Mouse (Mus musculus): ENCODE measurements around the gene Filip1l. TPM values are rescaled to one million over a fixed set of nuclear protein-coding genes. Genes with fewer than 3 reads are reported as not detected.
A peak's percentile ranks its signal among the peaks of the same experiment; 100 is the strongest.

The Filip1l gene
- polyA plus RNA-seq, 1 experiment: 13.8 TPM

DNA sequence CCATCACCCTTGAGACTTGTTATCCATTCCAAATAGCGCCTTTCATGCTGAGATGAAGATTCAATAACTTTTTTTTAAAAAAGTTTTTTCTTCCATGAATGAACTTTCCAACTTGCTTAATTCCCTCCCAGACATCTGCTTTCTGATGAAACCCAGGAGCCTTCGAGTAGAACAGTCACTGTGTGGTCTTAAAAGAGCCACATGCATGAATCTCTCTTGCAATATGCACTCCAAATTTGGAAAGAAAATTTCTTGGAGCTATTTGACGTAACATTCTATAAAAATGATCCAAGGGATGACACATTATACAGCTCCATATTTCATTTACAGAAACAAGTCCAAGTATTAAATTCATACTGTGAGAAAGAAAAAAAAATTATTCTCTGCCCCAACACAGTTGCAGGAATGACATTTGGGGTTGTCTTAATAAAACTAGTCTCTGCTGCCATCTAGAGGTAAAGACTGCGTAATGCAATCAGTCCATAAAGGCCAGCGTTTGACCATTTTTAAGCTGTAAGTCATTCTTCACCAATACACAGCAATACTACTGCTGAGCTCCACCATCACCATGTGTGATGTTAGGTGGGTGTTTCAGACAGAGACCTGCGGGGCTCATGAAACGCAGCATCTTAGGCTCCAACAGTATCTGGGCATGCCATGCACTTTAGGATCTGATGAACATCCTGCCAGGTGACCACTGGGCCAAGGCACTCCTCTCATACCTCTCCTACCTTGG lies 240.7 kb downstream of the Filip1l start:
- Histone ChIP-seq H3K4me3 (replicated peaks; ENCODE audit: control insufficient read depth, low read depth, low read length) (no peak overlapping the region), H3K4me1 (ENCODE audit: control insufficient read depth, insufficient read depth, low read length) (no peaks in the 10 kb centered on the region), H3K27ac (ENCODE audit: control insufficient read depth, insufficient read depth, low read depth, low read length, poor library complexity) (no peak overlapping the region)
- 45% methylated on average over 7 of the region's 7 CpGs for WGBS
- peak; percentile 27 for TF ChIP-seq CTCF (IDR thresholded peaks at IDR 0.05; ENCODE audit: control insufficient read depth, insufficient read depth, low read length)
- no peak for TF ChIP-seq POLR2A (IDR thresholded peaks at IDR 0.05; ENCODE audit: borderline replicate concordance, control insufficient read depth, low read depth, low read length)

DNA sequence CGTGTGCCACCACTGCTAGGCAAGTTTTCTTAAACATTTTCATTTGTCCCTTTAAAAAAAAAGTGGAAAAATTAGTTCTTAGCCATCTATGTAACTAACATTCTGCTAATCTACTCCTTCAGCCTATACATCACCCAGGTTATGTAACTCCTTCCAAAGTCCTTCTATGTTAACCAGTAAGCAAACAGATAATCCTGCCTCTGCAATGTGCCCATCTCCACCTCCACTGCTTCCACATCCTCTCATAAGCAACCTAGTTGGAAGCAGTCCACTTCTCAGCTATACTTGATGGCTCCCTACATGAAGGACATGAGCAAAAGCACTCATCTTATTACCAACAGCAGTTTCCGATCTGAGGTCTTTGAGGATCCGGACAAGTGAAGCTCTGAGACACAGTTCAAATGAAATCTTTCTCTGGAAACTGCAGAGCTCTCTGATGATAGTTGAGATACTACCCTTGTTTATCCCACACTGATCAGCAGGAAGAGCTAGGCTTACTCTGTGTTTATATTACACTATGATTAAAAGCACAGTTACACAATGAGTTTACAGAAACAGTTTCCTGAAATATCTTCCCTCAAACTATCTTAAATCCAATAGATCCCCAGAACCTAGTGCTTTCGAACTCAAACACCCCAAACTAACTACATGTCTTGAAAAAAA lies 244.5 kb downstream of the Filip1l start:
- WGBS: 81% methylated on average over 4 of the region's 4 CpGs
- no peak overlapping the region for H3K27ac ChIP-seq (ENCODE audit: control insufficient read depth, insufficient read depth, low read depth, low read length, poor library complexity)
- no peak for TF ChIP-seq CTCF (IDR thresholded peaks at IDR 0.05; ENCODE audit: control insufficient read depth, insufficient read depth, low read length)
- TF ChIP-seq POLR2A (IDR thresholded peaks at IDR 0.05; ENCODE audit: borderline replicate concordance, control insufficient read depth, low read depth, low read length): no peak

DNA sequence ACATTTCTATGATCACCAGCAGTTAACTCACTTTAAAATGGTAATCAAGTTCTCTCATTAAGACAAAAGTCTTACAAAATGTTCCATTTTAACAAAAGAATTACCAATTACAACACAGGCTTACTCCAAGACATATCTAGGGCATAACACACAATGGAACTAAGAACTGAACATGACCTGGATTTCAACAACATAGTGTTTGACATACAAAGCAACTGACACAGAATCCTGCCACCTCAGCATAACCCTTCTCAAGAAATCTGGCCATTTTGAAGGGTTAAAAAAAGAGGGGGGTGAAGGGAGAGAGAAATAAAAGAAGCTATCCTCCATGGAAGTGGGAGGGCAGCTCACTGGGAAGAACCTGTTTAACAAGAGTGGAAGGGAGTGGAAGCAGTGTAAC lies 248.1 kb downstream of the Filip1l start:
- H3K4me3 ChIP-seq (replicated peaks; ENCODE audit: control insufficient read depth, low read depth, low read length): no peak overlapping the region
- no peaks in the 10 kb centered on the region for H3K4me1 ChIP-seq (ENCODE audit: control insufficient read depth, insufficient read depth, low read length)
- TF ChIP-seq CTCF (IDR thresholded peaks at IDR 0.05; ENCODE audit: control insufficient read depth, insufficient read depth, low read length) (no peak), POLR2A (IDR thresholded peaks at IDR 0.05; ENCODE audit: borderline replicate concordance, control insufficient read depth, low read depth, low read length) (no peak)
- H3K27ac ChIP-seq (ENCODE audit: control insufficient read depth, insufficient read depth, low read depth, low read length, poor library complexity): no peak overlapping the region

More for the DNA sequence above, 244.5 kb downstream of the Filip1l start:
- Histone ChIP-seq H3K4me1 (ENCODE audit: control insufficient read depth, insufficient read depth, low read length) (no peaks in the 10 kb centered on the region), H3K4me3 (replicated peaks; ENCODE audit: control insufficient read depth, low read depth, low read length) (no peak overlapping the region)

DNA sequence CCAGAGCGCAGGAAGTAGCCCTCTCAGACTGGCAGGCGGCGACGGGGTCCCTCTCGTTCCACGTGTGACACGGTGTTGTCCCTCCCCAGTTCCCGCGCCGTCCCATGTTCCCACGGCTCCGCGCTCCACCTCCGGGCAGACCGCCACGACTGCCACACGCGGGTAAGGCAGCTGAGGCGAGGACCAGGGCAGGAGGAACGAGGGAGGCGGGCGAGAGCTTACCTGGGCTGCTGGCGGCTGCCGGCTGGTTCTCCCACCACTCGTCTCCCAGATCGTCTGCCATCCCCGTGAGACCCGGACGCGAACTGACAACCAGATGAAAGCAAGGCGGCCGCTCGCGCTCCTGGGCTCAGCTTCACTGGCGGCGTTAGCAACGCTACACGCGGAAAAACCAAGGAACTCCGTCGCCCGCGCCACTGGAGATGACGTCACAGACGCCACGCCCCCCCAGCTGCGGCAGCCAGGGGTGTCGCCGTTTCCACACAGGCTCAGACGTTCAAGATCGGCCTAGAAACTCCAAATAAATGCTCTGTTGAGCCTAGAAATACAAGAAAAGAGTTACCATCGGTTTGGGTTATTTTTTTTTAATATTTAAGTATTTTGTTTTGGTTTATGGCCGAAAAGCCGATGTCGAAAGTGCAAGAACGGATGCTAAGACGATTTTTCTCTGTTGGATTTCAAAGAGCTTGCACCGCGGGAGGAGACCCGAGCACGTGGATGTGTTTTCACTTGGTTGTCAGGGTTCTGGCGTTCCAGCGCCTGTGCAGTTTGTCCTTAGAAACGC lies 253.7 kb downstream of the Filip1l start, which contains the start of gene Cmss1:
Cmss1 (minus strand) TSS at position 421 of the 784 bp plus-strand sequence.
- Histone ChIP-seq H3K4me1 (ENCODE audit: control insufficient read depth, insufficient read depth, low read length) (no peaks in the 10 kb centered on the region; the same call in 1 of the 2 replicates), H3K27ac (ENCODE audit: control insufficient read depth, insufficient read depth, low read depth, low read length, poor library complexity) (peak within 1 kb of the TSS; percentile 6; the same call in 1 of the 2 replicates), H3K4me3 (replicated peaks; ENCODE audit: control insufficient read depth, low read depth, low read length) (peak within 1 kb of the TSS; percentile 84)
- TF ChIP-seq CTCF (IDR thresholded peaks at IDR 0.05; ENCODE audit: control insufficient read depth, insufficient read depth, low read length) (no peak), POLR2A (IDR thresholded peaks at IDR 0.05; ENCODE audit: borderline replicate concordance, control insufficient read depth, low read depth, low read length) (no peak; the same call in 1 of the 2 replicates)
- WGBS: under 1% methylated on average over 64 of the region's 64 CpGs

DNA sequence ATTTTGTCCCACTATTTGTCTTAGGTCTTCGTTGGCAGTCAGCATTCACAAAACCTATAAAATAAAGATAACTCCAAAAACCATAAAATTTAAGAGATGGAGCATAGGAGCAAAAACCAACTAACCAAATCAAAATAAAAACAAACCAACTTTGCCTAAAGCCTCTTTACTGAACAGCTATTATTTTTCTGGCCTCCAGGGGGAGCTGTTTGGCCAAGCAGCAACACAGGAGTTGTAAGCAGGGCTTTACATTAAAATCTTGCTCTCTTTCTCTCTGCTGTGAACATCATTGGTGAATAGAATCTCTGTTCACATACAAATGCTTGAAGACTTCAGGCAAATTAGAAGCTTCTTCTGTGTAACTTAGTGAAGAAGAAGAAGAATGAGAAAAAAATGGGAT lies 258.9 kb downstream of the Filip1l start:
- H3K4me3 ChIP-seq (replicated peaks; ENCODE audit: control insufficient read depth, low read depth, low read length): no peak overlapping the region
- H3K27ac ChIP-seq (ENCODE audit: control insufficient read depth, insufficient read depth, low read depth, low read length, poor library complexity): no peak overlapping the region
- no peaks in the 10 kb centered on the region; the same call in 1 of the 2 replicates for H3K4me1 ChIP-seq (ENCODE audit: control insufficient read depth, insufficient read depth, low read length)
- WGBS: 4% methylated on average over 1 of the region's 1 CpGs
- TF ChIP-seq CTCF (IDR thresholded peaks at IDR 0.05; ENCODE audit: control insufficient read depth, insufficient read depth, low read length) (peak; percentile 56), POLR2A (IDR thresholded peaks at IDR 0.05; ENCODE audit: borderline replicate concordance, control insufficient read depth, low read depth, low read length) (no peak)

Other genes starting within 250 kb of the Filip1l start
- 6.7 and 13.2 TPM in 2 replicates for gene Tomm70a, start 231.4 kb upstream of the Filip1l start, polyA plus RNA-seq (2011; ENCODE audit: insufficient read depth, insufficient read length, low replicate concordance, missing spikeins)
- gene Nit2, start 185.8 kb upstream of the Filip1l start, polyA plus RNA-seq (2011; ENCODE audit: insufficient read depth, insufficient read length, low replicate concordance, missing spikeins): 9.5 and 35.4 TPM in 2 replicates
- 5.4 and 21.4 TPM in 2 replicates for gene Tbc1d23, start 121.6 kb upstream of the Filip1l start, polyA plus RNA-seq (2011; ENCODE audit: insufficient read depth, insufficient read length, low replicate concordance, missing spikeins)
- 0.27 and 1.4 TPM in 2 replicates for gene Tmem30c, start 60.2 kb upstream of the Filip1l start, polyA plus RNA-seq (2011; ENCODE audit: insufficient read depth, insufficient read length, low replicate concordance, missing spikeins)